Mouse (Mus musculus): ENCODE measurements around the gene Tmed6.

- TF ChIP-seq HCFC1 (IDR thresholded peaks at IDR 0.05; ENCODE audit: borderline replicate concordance, insufficient read depth, low read length) (no peak), CHD2 (IDR thresholded peaks at IDR 0.05; ENCODE audit: low read depth, low read length) (no peak)
Measured at GRCm38 (mm10) chr8:107073706-107074105, 8.3 kb upstream of the Tmed6 start.
